Mouse (Mus musculus): Measurements from ENCODE around the gene Ppy.

Ppy gene

GRCm38 (mm10) chr11:102087931-102088898 lies 12.9 kb downstream of the Ppy start, which contains the start of gene Mpp2:
Gene Mpp2 (minus strand): TSS chr11:102088515.
- no peak for DNase-seq (ENCODE audit: low read depth, low spot score)

GRCm38 (mm10) chr11:102087081-102087751 lies 13.9 kb downstream of the Ppy start:
- DNase-seq (ENCODE audit: low read depth, low spot score), result peak; percentile 49

GRCm38 (mm10) chr11:102086331-102086730 lies 14.8 kb downstream of the Ppy start:
- DNase-seq (ENCODE audit: low read depth, low spot score), result peak; percentile 53

- DNase-seq (ENCODE audit: low read depth, low spot score), result peak; percentile 81
Observed at GRCm38 (mm10) chr11:102084159-102084558, 17.0 kb downstream of the Ppy start.

- no peak for DNase-seq (ENCODE audit: low read depth, low spot score)
Observed at GRCm38 (mm10) chr11:102083193-102083592, 17.9 kb downstream of the Ppy start.

GRCm38 (mm10) chr11:102082322-102082721 lies 18.8 kb downstream of the Ppy start:
- no peak for DNase-seq (ENCODE audit: low read depth, low spot score)

- no peak for DNase-seq (ENCODE audit: low read depth, low spot score)
Observed at GRCm38 (mm10) chr11:102073722-102074121, 27.4 kb downstream of the Ppy start.

GRCm38 (mm10) chr11:102072729-102073128 lies 28.4 kb downstream of the Ppy start:
- no peak for DNase-seq (ENCODE audit: low read depth, low spot score)

- no peak for DNase-seq (ENCODE audit: low read depth, low spot score)
Observed at GRCm38 (mm10) chr11:102070426-102070825, 30.7 kb downstream of the Ppy start.

GRCm38 (mm10) chr11:102069633-102070032 lies 31.5 kb downstream of the Ppy start:
- no peak for DNase-seq (ENCODE audit: low read depth, low spot score)

- DNase-seq (ENCODE audit: low read depth, low spot score), result no peak
Observed at GRCm38 (mm10) chr11:102068969-102069368, 32.1 kb downstream of the Ppy start.

GRCm38 (mm10) chr11:102063076-102063475 lies 38.0 kb downstream of the Ppy start:
- no peak for DNase-seq (ENCODE audit: low read depth, low spot score)

GRCm38 (mm10) chr11:102061941-102062473 lies 39.1 kb downstream of the Ppy start:
- DNase-seq (ENCODE audit: low read depth, low spot score), result no peak

GRCm38 (mm10) chr11:102061236-102061940 lies 39.7 kb downstream of the Ppy start:
- DNase-seq (ENCODE audit: low read depth, low spot score), result peak; percentile 72

GRCm38 (mm10) chr11:102053847-102054246 lies 47.3 kb downstream of the Ppy start:
- DNase-seq (ENCODE audit: low read depth, low spot score), result peak; percentile 35

- DNase-seq (ENCODE audit: low read depth, low spot score), result no peak
Observed at GRCm38 (mm10) chr11:102053183-102053582, 47.9 kb downstream of the Ppy start.

GRCm38 (mm10) chr11:102052697-102053096 lies 48.4 kb downstream of the Ppy start:
- DNase-seq (ENCODE audit: low read depth, low spot score), result no peak

- no peak for DNase-seq (ENCODE audit: low read depth, low spot score)
Observed at GRCm38 (mm10) chr11:102051954-102052353, 49.2 kb downstream of the Ppy start.

GRCm38 (mm10) chr11:102051541-102051940 lies 49.6 kb downstream of the Ppy start:
- no peak for DNase-seq (ENCODE audit: low read depth, low spot score)

All from retina, postnatal 7 days (tissue).